Mouse (Mus musculus) lung, postnatal 0 days (tissue): ENCODE results near the gene Inpp5a.

ENCODE experiments used
- CTCF ChIP-seq: IDR thresholded peaks from 2 replicates; pipeline ENCODE4 v1.5.1; 2016; ENCODE audit warnings: antibody characterized with exemption, mild to moderate bottlenecking
- EP300 ChIP-seq: IDR thresholded peaks from 2 replicates; pipeline ENCODE4 v1.6.1; 2016; ENCODE audit warnings: antibody characterized with exemption, mild to moderate bottlenecking, control low read depth

- TF ChIP-seq EP300 (peak; percentile 80), CTCF (peak; percentile 18; the same call in 1 of the 2 replicates)
Observed at GRCm38 (mm10) chr7:139412223-139412950, 23.5 kb downstream of the Inpp5a start.
